Mouse (Mus musculus) right cerebral cortex, adult 18-20 months (tissue): ENCODE data around the gene 1700067K01Rik.
"Not testable (repeated sequence)": the region's sequence is repeated elsewhere in the genome, so short reads cannot be mapped to it uniquely, and the experiment has no call there.

Experiments
- DNase-seq: peaks from one replicate; pipeline ENCODE4 v3.0.0; 2022; ENCODE audit warnings: mixed read lengths

The 1700067K01Rik gene

GRCm38 (mm10) chr8:83989243-83989642 lies 12.1 kb upstream of the 1700067K01Rik start:
- DNase-seq, result no peak

- DNase-seq, result no peak
These were observed 11.1 kb upstream of the 1700067K01Rik start for GRCm38 (mm10) chr8:83990170-83990569.

DNA sequence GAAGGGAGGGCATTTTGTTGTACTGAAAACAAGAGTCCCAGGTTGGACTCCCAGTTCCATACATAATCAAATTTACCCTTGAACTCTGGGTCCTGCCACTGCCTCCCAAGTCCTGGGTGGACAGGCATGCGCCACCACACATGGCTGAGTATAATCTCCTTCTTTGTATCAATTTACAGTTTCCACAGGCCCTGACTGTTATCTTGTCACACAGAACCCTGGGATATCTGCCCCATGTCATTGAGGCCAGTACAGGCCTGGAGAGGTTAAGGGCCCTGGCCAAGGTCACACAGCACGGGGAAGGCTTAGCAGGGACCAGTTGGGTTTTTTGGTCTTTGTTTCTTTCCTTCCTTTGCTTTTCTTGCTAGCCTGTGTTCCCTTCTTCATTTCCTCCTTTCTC lies 8.8 kb upstream of the 1700067K01Rik start:
- DNase-seq, result no peak

DNA sequence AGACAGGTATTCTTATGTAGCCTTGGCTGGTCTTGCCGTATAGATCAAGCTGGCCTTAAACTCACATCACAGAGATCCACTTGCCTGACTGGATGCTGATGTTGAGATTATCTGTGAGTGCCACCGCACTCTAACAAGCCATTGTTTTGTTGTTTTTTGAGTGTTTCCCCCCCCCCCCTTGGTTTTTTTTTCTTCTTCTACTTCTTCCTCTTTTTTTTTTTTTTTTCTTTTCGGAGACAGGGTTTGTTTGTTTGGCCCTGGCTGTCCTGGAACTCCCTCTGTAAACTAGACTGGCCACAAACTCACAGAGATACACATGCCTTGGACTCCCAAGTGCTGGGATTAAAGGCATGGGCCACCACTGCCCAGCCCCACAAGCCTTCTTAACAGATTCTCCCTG lies 7.3 kb upstream of the 1700067K01Rik start:
- no peak for DNase-seq

GRCm38 (mm10) chr8:83995973-83996372 lies 5.3 kb upstream of the 1700067K01Rik start:
- DNase-seq, result no peak

DNA sequence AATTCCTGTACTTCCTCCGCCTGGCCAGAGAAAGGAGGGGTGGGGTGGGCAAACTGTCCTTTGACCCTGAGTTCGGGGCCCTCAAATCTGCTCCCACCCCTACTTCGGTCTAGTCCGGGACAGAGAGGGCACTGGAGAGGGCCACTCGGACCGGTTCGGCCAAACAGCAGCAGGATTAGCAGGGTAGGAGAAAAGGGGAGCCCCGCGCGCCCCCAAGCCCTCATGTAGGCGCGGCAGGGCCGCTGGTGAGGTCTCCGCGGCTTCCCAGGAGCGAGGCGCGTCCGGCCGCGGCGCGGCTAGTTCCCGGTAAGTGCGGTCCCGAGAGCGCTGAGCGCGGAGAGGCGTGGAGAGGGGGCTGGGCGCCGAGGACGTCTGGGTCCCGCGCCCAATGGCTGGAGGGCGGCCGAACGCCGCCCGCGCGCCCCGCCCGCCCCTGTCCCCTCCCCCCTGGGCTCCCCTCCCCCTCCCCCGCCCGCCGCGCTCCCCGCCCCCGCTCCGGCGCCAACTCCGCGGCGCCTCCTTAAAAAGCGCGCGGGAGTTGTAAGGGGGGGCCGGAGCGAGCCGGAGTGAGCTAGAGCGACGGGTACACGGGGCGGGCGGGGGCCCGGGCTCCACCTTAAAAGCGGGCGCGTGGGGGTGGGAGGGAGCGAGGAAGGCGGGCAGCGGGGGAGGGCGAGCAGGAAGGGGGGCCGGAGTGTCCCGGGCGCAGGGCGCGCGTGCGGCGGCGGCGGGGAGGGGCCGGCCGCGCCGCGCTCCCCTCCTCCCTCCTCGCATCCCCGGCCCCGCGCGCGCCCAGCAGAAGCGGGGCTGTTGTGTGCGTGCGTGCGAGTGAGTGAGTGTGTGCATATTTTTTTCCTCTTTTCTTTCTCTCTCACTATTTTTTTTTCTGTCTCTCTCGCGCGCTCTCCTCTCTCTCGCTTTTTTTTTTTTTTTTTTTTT lies 4.5 kb upstream of the 1700067K01Rik start:
- peak; percentile 86 for DNase-seq

GRCm38 (mm10) chr8:83997511-83998141 lies 3.7 kb upstream of the 1700067K01Rik start, which contains the start of gene Samd1:
Gene Samd1, plus strand, starts transcription at chr8:83997672.
- DNase-seq, result peak; percentile 67

DNA sequence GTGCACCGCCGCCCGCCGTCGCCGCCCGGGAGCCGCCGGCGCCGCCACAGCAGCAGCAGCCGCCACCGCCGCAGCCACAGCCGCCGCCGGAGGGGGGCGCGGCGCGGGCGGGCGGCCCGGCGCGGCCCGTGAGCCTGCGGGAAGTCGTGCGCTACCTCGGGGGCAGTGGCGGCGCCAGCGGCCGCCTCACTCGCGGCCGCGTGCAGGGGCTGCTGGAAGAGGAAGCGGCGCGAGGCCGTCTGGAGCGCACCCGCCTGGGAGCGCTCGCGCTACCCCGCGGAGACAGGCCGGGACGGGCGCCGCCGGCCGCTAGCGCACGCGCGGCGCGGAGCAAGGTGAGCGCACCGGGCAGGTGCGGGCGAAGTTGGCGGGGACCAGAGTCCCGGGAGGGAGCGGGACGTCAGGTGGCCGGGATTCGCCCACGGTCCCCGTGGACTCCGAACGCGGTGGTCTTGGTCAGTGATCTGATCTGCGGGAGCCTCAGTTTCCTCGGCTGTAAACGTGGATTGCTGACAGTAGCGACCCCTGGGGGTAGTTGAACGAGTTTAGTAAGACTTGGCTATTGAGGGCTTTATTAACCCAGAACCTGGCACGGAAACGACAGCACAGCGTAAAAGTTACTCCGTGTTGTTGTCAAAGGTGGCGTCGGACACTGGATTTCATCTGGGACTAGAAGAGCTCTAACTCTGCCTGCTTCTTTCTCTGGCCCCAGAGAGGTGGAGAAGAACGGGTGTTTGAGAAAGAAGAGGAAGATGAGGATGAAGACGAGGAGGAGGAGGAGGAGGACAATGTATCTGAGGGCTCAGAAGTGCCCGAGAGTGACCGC lies 2.9 kb upstream of the 1700067K01Rik start:
- DNase-seq, result peak; percentile 56

DNA sequence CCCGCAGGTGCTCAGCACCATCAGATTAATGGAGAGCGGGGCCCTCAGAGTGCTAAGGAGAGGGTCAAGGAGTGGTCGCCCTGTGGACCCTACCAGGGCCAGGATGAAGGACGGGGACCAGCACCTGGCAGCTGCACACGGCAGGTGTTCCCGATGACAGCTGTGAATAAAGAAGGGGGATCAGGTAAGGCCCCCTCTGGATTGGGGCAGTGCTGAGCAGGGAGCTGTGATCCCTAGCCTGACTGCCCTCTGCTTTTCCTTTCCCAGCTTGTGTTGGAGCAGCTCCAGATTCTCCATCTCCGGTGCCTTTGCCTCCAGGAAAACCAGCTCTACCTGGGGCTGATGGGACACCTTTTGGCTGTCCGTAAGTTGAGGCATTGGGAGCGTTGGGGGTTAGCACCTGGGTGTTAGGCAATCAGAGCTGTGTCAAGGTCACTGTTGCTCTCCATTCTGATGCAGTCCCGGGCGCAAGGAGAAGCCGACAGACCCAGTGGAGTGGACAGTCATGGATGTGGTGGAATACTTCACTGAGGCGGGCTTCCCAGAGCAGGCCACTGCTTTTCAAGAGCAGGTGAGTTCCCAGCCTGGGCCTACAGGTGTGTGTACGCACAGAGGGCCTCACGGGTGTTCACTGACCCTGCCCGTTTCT lies 2.1 kb upstream of the 1700067K01Rik start:
- no peak for DNase-seq

GRCm38 (mm10) chr8:83999825-84000224 lies 1.5 kb upstream of the 1700067K01Rik start:
- DNase-seq, result no peak

GRCm38 (mm10) chr8:84002957-84003611 lies 1.8 kb downstream of the 1700067K01Rik start:
- no peak for DNase-seq

DNA sequence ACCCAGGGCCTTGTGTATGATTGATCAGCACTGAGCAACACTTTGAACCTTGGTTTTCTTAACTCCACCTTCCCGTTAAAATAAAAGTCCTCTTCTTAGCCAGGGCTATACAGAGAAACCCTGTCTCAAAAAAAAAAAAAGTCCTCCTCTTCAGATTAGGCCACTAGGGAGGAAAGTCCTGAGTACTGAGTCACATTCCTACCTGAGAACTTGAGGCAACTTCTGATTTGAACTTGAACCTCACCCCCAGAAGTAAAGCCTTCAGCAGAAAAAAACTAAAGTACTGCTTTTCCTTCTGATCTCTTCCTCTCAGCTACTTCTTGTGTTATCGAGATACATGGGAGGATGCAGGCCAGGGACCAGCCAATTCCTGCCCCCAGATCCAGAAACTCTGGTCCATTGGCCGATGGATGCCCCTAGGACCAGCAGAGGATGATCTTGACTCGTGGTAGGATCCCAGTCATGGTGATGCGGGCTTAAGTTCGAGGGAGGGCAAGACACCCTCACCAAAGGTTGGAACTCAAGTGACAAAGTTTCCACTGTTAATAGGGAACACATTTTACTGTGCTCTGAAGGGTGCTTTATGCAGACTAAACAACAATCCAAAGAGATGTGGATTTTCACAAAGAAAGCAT lies 2.4 kb downstream of the 1700067K01Rik start:
- no peak for DNase-seq

DNA sequence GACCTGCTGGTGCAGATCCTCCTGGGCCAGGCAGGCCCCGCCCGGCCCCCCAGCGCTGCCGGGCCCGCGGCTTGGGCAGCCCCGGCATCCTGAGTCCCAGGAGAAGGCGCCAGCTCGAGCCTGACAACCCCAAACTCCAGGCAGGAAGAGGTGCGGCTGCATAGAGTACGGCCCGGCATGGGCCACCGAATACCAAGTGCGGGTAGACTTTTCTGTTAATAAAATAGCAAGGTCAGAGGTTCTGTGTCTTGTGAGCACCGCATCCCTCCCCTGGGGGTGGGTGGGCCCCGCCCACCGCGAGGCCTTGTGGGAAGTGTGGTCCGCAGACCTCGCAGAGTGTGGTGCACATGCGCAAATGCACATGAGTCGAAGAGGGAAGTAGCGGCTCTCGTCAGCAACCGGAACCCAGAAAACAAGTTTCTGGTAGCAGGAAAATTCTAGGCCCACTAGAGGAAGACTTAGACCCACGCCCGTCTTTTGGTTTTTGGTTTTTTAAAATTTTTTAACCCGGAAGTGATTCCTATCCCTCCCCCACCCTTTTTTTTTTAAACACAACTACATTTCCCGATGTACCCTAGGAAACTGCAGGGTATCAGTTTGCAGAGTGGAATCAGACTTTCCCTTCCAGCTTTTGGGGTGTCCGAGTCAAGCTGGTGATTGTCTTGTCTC lies 3.4 kb downstream of the 1700067K01Rik start:
- peak; percentile 93 for DNase-seq

DNA sequence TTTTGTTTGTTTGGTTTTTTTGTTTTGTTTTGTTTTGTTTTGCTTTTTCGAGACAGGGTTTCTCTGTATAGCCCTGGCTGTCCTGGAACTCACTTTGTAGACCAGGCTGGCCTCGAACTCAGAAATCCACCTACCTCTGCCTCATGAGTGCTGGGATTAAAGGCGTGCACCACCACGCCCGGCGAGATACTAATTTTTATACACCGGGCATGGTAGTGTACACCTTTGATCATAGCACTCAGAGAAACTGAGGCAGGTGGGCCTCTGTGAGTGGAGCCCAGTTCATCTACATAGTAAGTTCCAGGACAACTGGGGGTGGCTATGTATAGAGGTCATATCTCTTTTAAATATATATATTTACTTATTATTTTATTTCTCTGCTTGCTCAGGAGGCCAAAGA lies 4.2 kb downstream of the 1700067K01Rik start:
- DNase-seq, result not testable (repeated sequence)

GRCm38 (mm10) chr8:84008362-84008761 lies 7.1 kb downstream of the 1700067K01Rik start:
- no peak for DNase-seq

DNA sequence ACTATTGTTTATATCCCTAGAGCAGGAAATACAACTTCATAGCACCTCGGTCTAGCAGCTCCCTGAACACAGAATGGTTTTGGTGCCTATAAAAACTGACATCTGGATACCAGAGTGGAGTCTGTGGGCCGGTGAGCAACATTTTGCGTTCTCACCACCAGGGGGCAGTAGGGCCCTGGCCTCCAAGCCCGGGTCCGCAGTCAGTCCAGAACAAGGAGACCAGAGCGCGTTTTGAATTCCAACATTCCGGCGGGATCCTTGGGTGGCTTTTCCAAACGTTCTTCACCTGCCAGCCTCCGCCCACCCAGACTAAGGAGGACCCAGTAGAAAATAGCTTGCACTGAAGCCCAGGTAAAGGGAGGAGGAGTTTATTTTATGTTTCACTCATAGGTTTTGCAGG lies 8.6 kb downstream of the 1700067K01Rik start:
- DNase-seq, result peak; percentile 86

DNA sequence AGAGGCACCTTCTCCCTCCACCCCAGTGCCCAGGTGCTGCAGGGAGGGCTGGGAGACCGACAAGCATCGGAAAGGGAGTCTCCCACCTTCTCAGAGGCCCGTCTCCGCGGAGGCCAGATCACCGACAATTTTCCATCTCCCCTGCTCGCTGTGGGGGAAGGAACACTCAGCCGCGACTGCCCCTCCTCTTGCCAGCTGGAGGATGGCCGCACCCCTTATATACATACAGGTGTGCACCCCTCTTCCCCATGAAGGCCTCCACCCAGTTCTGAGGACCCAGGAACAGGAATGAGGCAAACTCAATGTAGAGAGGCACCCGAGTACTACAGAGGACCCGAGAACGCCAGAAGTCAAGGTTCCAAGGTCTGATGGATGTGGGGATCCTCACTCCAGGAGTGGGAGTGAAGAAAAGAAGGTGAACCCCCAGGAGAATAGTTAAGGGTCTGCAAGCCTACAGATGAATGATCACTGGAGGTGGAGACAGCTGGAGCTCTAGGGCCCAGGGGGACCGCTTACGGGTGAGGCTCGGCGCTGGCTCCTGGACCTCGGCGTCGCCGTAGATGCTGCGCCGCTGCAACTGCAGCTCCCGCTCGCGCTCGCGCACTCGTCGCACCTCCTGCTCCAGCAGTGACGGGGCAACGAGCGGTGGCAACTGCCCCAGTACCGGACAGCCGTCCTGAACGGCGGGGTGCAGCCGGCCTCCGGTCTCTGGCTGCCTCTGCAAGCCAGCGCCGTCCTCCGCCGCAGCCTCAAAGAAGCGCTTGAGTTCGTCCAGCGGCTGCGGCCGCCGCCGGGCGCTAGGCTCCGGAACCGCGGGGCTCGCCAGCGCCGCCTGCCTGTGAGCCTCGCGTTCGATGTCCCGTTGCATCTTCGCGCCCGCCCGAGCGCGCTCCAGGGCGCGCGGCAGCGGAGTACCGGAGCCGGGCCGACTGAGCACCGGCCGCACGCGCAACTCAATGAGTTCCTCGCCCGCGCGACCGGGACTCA lies 9.6 kb downstream of the 1700067K01Rik start:
- DNase-seq, result peak; percentile 68

DNA sequence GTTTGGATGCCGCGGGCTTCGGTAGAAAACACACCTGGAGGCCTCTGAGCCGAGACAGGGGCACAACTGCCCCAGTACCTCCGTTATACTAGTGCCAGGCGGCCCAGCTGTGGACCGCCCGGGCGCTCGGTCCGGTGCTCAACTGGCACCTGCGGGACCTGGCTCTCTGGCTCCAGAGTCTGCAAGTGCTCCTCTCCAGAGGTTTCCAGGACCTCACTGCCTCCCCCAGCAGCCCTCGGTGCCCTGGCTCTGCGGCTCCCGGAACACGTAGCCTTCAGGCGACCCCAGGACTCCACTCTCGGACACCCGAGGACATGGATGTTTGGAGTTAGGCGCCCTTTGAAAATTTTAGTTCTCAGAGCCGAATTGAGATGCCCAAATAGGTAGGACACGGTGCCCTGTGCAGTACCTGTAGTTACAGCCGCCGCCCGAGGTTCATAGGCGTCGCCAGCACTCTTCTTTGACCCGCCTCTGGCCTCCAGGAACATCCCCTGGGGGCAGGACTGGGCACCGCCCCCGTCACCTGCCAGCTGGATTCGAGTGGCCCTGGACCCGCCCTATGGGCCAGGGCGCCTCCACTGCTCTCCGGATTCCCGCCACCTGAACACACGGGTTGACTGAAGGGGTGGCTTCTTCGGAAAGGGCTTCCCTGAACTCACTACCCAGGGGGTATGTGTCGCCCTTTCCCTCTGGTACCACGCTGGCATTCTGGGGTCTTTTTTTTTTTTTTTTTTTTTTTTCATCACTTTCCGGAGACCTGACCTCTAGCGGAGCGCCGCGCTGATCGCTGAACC lies 10.6 kb downstream of the 1700067K01Rik start, which contains the start of gene 2210011C24Rik:
Gene 2210011C24Rik, minus strand, starts transcription at position 467 of the 794 bp plus-strand sequence.
- DNase-seq, result no peak
